26 mouse cellular contexts compared by ENCODE assay signal in the genomic region with DNA sequence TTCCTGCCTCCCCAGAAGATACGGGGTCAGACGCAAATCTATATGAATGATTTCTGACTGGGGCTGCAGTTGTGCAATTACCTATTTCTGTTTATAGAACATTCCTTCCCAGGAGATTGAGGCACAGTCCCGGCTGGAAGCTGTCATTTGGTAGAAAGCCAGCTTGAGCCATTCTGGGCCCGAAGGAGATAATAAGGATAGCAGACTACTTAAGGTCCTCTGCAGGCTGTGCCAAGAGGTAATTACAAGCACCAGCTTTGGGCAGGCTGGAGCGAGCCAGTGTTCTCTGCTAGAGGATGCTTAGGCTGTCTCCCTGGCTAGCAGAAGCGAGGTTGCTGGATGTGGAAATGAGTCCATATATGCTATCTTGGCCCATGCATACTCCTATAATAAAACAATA.
DNase-seq lines count a peak whose midpoint lies in the region; ATAC-seq lines count a peak whose summit lies in the region.
"Had no signal": no experiment of that assay in that cellular context is flagged by ENCODE, and none has a peak within 500 bp of the region (broad histone marks: within the 10 kb centered on the region; RNA-seq: fewer than 3 reads in every experiment).

No protein-coding gene starts in this region.

- no peak overlapping the region for H3K27ac ChIP-seq in embryonic facial prominence, embryonic 14.5 days (replicated peaks; ENCODE audit: low read depth, low read length)
- H3K27ac ChIP-seq in embryonic facial prominence, embryonic 10.5 days (replicated peaks): no peak overlapping the region
- peak overlapping the region; percentile 38; the same call in 1 of the 2 replicates for H3K27ac ChIP-seq in neural tube, embryonic 13.5 days (replicated peaks)
- H3K27ac ChIP-seq: embryonic facial prominence, embryonic 13.5 days; forebrain, embryonic 15.5 days; heart, embryonic 13.5 days; layer of hippocampus, adult 2 months; limb, embryonic 12.5 days had no signal

- DNase-seq in embryonic facial prominence, embryonic 14.5 days (ENCODE audit: low spot score): peak; percentile 36
- DNase-seq in embryonic facial prominence, embryonic 10.5 days (ENCODE audit: low spot score): no peak
- DNase-seq in left cerebral cortex, postnatal 4 days: peak; percentile 24
- no peak for DNase-seq in left cerebral cortex, postnatal 14 days (ENCODE audit: low spot score in 2 of 2)
- DNase-seq in neural tube, embryonic 10.5 days (ENCODE audit: extremely low spot score, low spot score): no peak
- no peak for DNase-seq in cerebellum, adult 9-10 months
- DNase-seq: adrenal gland, postnatal 36 days; cerebellum, adult 18-20 months; cerebellum, postnatal 25 days; gastrocnemius, postnatal 14 days; heart, adult 11 months; heart, postnatal 14 days; kidney, postnatal 25 days; liver, postnatal 0 days; lung, postnatal 14 days; right cerebral cortex, adult 18-20 months; right cerebral cortex, postnatal 4 days; thymus, postnatal 36 days had no signal

- no peaks in the 10 kb centered on the region for H3K27me3 ChIP-seq in embryonic facial prominence, embryonic 14.5 days (replicated peaks; ENCODE audit: control insufficient read depth, insufficient read depth, low read length)
- no peaks in the 10 kb centered on the region for H3K27me3 ChIP-seq in embryonic facial prominence, embryonic 10.5 days (replicated peaks; ENCODE audit: low read depth, poor library complexity, severe bottlenecking)
- H3K27me3 ChIP-seq in neural tube, embryonic 13.5 days: no peaks in the 10 kb centered on the region
- H3K27me3 ChIP-seq: embryonic facial prominence, embryonic 13.5 days; forebrain, embryonic 15.5 days; heart, embryonic 13.5 days had no signal

- H3K9me3 ChIP-seq in embryonic facial prominence, embryonic 14.5 days (ENCODE audit: control insufficient read depth, low read length): no peaks in the 10 kb centered on the region
- H3K9me3 ChIP-seq in embryonic facial prominence, embryonic 10.5 days: no peaks in the 10 kb centered on the region
- no peaks in the 10 kb centered on the region for H3K9me3 ChIP-seq in neural tube, embryonic 13.5 days
- H3K9me3 ChIP-seq: embryonic facial prominence, embryonic 13.5 days; forebrain, embryonic 15.5 days; heart, embryonic 13.5 days; limb, embryonic 12.5 days had no signal

- no peak overlapping the region for H3K9ac ChIP-seq in embryonic facial prominence, embryonic 14.5 days (ENCODE audit: low read depth, low read length)
- H3K9ac ChIP-seq in neural tube, embryonic 13.5 days: no peak overlapping the region
- H3K9ac ChIP-seq: embryonic facial prominence, embryonic 13.5 days; forebrain, embryonic 15.5 days; heart, embryonic 13.5 days; limb, embryonic 12.5 days; liver, postnatal 0 days had no signal

- ATAC-seq in embryonic facial prominence, embryonic 14.5 days (ENCODE audit: low read depth): no peak
- ATAC-seq in neural tube, embryonic 13.5 days (ENCODE audit: low read depth): no peak
- ATAC-seq: forebrain, embryonic 15.5 days; intestine, postnatal 0 days; liver, postnatal 0 days had no signal

- no peak overlapping the region for H3K4me2 ChIP-seq in embryonic facial prominence, embryonic 14.5 days (ENCODE audit: low read depth, low read length)
- H3K4me2 ChIP-seq in neural tube, embryonic 13.5 days: no peak overlapping the region
- H3K4me2 ChIP-seq: embryonic facial prominence, embryonic 13.5 days; forebrain, embryonic 15.5 days; heart, embryonic 13.5 days; limb, embryonic 12.5 days; liver, embryonic 11.5 days had no signal

- no peak overlapping the region for H3K4me3 ChIP-seq in embryonic facial prominence, embryonic 14.5 days (ENCODE audit: low read depth, low read length)
- no peak overlapping the region for H3K4me3 ChIP-seq in embryonic facial prominence, embryonic 10.5 days
- H3K4me3 ChIP-seq in neural tube, embryonic 13.5 days: no peak overlapping the region
- H3K4me3 ChIP-seq: embryonic facial prominence, embryonic 13.5 days; forebrain, embryonic 15.5 days; heart, embryonic 13.5 days; layer of hippocampus, adult 2 months; limb, embryonic 12.5 days had no signal

- peaks cover 14% of the 10 kb centered on the region for H3K4me1 ChIP-seq in embryonic facial prominence, embryonic 14.5 days (ENCODE audit: control insufficient read depth, insufficient read depth, low read length)
- peaks cover 19% of the 10 kb centered on the region for H3K4me1 ChIP-seq in embryonic facial prominence, embryonic 10.5 days
- peaks cover 36% of the 10 kb centered on the region for H3K4me1 ChIP-seq in neural tube, embryonic 13.5 days (replicated peaks)

- no peaks in the 10 kb centered on the region for H3K36me3 ChIP-seq in embryonic facial prominence, embryonic 14.5 days (ENCODE audit: control insufficient read depth, insufficient read depth, low read length)
- no peaks in the 10 kb centered on the region for H3K36me3 ChIP-seq in embryonic facial prominence, embryonic 10.5 days (replicated peaks)
- H3K36me3 ChIP-seq in neural tube, embryonic 13.5 days: no peaks in the 10 kb centered on the region
- H3K36me3 ChIP-seq: embryonic facial prominence, embryonic 13.5 days; forebrain, embryonic 15.5 days; heart, embryonic 13.5 days; limb, embryonic 12.5 days had no signal

- intact Hi-C loops in left cerebral cortex, postnatal 4 days (cut with DNase I): no loop called here
- intact Hi-C loops in left cerebral cortex, postnatal 14 days (cut with DNase I): no loop called here

- 61% methylated on average over 6 of the region's 6 CpGs for WGBS in embryonic facial prominence, embryonic 14.5 days
- WGBS in embryonic facial prominence, embryonic 10.5 days: 74% methylated on average over 6 of the region's 6 CpGs
- WGBS in neural tube, embryonic 13.5 days: 41% methylated on average over 6 of the region's 6 CpGs

Comparison
In these comparisons a context has a peak if more than half of its experiments do, and no peak if none do; other contexts are left out.
1. DNase-seq: peak in embryonic facial prominence, embryonic 14.5 days (single experiment) and left cerebral cortex, postnatal 4 days (single experiment); none in embryonic facial prominence, embryonic 10.5 days (single experiment), left cerebral cortex, postnatal 14 days (0 of 2), neural tube, embryonic 10.5 days (single experiment) and cerebellum, adult 9-10 months (single experiment).